Mouse (Mus musculus): ENCODE measurements around the gene Tns4.

The Tns4 gene

GRCm38 (mm10) chr11:99117907-99118306 is 28.8 kb upstream of the Tns4 start:
- no peak for DNase-seq

DNA sequence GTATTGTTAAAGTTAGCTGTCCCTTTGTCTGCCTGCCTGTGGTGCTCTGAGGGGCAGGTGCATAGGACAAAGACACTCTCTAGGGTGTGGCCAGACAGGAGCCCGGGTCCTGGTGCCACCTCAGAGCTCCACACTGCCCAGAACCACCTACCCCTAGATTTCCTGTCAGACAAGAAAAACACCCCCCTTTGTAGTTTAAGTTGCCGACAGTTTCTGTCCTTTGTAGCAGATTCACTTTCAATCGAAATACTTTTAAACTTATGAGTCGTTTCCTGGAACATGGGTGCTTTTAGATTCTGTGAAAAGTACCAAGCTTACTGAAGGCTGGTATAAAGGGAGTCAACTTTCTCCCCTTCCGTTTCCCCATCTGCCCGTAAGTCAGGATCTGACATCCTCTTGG is 26.8 kb upstream of the Tns4 start:
- no peak for DNase-seq

GRCm38 (mm10) chr11:99113111-99113510 is 24.0 kb upstream of the Tns4 start:
- no peak for DNase-seq

GRCm38 (mm10) chr11:99112700-99113099 is 23.6 kb upstream of the Tns4 start:
- no peak for DNase-seq

DNA sequence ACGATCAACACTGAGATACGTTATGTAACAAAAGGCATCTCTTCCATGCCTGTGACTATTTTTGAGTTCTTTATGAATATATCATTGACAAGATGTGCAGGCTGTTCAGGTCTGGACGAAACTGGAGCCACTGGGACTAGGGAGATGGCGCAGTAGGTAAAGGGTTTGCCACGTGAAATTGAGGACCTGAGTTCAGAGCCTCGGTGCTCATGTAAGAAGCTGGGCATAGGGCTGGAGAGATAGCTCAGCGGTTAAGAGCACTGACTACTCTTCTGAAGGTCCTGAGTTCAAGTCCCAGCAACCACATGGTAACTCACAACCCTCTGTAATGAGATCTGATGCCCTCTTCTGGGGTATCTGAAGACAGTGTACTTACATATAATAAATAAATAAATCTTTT is 22.5 kb upstream of the Tns4 start:
- DNase-seq = no peak

GRCm38 (mm10) chr11:99111155-99111554 is 22.0 kb upstream of the Tns4 start:
- peak; percentile 76 for DNase-seq

DNA sequence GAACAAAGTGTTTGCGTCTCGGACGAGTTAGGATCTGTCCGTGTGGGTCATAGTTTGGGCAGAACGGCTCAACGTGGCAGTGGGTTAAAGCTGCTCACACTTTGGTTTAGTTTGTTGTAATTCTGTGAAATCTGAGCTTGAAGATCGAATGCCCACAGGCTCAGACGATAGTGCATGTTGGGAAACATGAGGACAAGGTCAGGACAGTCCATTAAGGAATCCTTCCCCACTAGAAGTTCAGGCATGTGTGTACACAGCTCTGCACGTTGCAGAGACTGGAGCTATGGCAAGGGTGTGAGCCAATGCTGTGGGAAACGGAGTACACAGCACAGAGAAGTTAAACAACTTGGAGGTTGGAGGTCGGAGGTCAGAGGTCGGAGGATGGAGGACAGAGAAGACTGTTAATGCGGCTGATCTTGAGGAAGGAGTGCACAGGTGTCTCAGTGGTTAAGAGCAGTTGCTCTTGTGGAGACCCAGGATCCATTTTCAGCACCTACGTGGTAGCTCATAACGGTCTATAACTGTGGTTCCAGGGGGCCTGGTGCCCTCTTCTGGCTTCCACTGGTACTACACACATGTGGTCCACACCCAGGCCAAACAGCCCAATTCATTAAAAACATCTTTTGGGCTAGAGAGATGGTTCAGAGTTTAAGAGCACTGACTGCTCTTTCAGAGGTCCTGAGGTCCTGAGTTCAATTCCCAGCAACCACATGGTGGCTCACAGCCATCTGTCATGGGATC is 21.4 kb upstream of the Tns4 start:
- DNase-seq = no peak

GRCm38 (mm10) chr11:99108296-99108695 is 19.2 kb upstream of the Tns4 start:
- DNase-seq = no peak

GRCm38 (mm10) chr11:99105981-99106726 is 17.0 kb upstream of the Tns4 start:
- no peak for DNase-seq

- DNase-seq = no peak
These were observed 15.7 kb upstream of the Tns4 start for GRCm38 (mm10) chr11:99104609-99105410.

DNA sequence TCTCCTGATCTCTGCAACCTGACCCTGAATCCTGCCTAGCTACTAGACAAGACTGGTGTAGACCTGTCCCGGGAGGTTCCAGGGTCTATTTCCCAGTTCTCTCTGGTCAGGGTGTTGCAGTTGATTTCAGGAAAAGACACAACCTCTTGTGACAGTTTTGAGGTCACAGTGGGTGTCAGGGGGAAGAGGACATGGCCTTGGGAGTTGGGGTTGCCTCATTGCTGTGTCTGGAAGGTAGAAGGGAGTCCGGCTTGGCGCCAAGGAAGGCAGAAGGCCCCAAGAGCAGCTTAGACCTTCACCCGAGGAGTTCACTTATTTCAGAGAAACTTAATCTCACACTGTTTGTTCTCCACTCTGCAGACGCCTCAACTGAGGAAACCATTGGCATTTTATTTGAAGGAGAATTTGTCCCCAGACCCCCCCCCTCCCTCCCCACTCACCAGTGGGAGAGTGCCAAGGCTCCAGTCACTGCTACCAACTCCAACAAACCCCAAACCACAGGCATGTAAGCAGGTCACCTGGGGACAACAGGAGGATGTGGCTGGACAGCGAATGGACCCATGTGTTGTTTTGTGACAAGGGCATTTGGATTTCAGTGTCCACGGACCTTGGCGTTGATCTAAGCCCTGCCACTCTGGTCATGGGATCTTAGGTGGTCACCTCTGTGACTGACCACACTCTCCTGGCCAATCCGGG is 13.6 kb upstream of the Tns4 start:
- no peak for DNase-seq

DNA sequence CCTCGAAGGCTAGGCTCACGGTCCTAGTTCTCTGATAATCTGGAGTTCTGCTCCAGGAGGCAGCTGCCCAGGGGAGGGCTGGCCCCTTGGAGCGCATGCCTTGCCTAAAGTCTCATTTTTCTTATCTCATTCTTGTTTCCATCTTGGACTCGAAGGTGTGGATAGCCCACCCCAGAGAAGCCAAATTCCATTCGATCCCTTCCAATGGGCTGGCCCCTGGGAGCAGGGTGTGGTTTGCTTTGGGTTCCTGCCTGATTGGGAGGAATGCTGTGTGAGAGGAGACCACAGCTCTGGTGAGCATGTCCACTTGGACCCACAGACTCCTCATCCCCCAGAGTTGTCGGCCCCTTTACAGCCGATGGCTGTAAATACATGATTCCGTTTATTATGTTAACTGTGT is 12.6 kb upstream of the Tns4 start:
- DNase-seq = no peak

GRCm38 (mm10) chr11:99100215-99100614 is 11.1 kb upstream of the Tns4 start:
- DNase-seq = no peak

- DNase-seq = no peak
These were observed 10.4 kb upstream of the Tns4 start for GRCm38 (mm10) chr11:99099516-99099915.

- DNase-seq = no peak
These were observed 9.8 kb upstream of the Tns4 start for GRCm38 (mm10) chr11:99098924-99099323.

DNA sequence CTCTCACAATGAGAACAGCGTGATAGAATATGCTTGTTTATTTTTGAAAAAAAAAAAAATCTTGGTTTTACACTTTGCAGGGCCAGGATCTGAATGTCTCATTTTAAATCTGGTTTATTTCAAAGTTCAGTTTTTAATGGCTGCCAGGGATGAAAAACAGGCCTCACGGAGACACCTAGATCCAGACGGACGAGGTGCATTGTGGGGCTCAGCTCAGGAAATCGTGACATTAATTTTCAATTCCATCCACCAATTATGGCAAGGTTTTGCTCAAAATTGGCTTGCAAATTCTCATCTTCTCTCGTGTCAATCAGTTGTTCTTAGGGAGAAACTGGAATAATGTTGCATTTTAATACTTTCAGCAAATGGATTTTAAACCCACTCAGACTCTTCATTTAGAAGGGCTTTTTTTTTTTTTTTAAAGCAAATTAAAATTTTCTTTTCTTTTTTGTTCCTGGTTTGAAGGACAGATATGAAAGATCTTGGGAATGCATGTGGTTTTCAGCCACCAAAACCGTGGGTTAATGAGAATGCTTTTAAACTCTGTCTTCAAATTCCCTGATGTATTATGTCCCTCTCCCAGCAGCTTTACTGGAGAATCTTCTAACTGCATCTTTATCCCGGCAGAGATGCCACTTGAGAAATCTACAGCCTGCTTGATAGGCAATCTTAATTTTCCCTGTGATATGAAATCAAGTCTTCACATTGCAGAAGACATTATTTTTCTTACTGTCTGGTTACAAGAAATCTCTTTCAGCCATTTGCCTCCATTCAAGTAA is 8.1 kb upstream of the Tns4 start:
- DNase-seq = no peak

GRCm38 (mm10) chr11:99096417-99096816 is 7.3 kb upstream of the Tns4 start:
- DNase-seq = no peak

DNA sequence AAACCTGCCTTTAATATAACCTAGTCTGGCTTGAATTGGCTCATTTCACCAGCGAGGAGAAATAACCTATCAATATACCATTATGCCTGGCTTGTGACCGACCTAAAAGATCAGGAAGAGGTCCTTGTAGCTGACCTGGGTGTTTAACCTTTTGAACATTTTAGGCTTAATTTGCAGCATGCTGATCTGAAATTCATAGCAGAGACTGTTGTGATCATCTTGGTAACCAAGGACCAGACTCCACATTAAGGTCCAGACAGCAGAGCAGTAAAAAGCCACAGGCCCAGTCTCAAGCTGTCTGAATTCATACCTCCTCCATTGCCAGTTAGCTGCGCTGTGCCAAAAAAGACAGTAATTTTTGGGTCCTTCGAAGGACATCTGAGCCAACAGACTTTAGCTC is 6.7 kb upstream of the Tns4 start:
- no peak for DNase-seq

DNA sequence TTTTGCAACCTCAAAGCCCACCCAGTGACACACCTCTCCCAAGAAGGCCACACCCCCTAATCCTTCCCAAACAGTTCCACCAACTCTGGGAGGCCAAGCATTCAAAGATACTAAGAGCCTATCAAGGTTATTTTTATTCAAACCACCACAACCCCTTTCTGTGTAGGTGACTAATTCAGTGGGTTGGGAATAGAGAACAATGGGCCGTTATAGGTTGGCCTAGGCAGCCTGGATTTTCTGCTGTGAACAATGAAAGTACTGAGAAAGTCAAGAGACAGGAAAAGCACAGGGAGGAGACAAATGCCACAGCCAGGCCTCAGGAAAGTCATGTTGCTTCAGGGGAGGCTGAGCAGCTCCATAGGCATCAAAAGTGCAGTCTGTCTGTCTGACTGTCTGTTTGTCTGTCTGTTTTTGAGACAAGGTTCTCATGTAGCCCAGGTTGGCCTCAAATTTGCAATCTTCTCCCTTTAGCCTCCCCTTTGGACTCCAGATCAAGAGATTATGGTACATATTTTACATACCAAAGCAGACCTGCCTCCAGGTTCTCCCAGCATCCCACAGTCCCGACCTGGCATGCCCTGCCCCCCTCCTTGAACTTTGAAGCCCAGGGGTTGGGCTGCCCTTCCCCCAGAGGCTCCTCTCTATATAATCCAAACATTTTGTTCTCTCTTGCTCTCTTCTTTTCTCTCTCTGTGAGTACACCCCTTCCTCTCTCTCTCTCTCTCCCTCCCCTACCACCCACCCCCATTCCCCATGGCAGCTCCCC is 6.0 kb upstream of the Tns4 start:
- DNase-seq = no peak

GRCm38 (mm10) chr11:99093740-99094139 is 4.6 kb upstream of the Tns4 start:
- no peak for DNase-seq

DNA sequence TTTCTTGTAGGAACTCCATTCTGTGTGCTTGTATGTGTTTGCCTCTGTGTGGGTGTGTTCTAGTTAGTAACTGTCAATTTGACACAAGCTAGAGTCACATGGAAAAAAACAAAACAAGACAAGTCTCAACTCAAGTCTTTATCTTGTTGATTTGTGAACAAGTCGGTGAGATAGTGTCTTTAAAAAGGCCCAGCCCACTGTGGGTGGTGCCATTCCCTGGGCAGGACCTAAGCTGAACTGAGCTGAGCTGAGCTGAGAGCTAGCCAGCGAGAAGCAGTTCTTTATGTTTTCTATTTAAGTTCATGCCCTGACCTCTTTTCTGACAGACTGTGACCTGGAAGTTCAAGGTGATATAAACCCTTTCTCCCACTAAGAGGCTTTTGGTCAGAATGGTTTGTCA is 2.6 kb upstream of the Tns4 start:
- no peak for DNase-seq

GRCm38 (mm10) chr11:99090391-99090790 is 1.3 kb upstream of the Tns4 start:
- no peak for DNase-seq
